Mouse (Mus musculus) heart, embryonic 16.5 days (tissue): Measurements from ENCODE around the gene Mmp19. TPM values are rescaled to one million over a fixed set of nuclear protein-coding genes. Genes with fewer than 3 reads are reported as not detected.
A peak's percentile ranks its signal among the peaks of the same experiment; 100 is the strongest.

Experiments
- ATAC-seq: fragments of 200-750 bp; cut with Nextera tagmentation; replicated peaks from 2 replicates; pipeline ENCODE4 v1.8.0; 2017; ENCODE audit warnings: moderate number of reproducible peaks; ENCODE audit not compliant: insufficient read depth, low FRiP score; ENCODE audit errors: extremely low read depth
- H3K27ac ChIP-seq: fragments of 300-500 bp; sonication (generic); 2 replicates; pipeline ENCODE4 v1.5.1; 2014; ENCODE audit warnings: mild to moderate bottlenecking, low read length, control low read depth, moderate library complexity
- H3K27me3 ChIP-seq: fragments of 300-500 bp; sonication (generic); 2 replicates; pipeline ENCODE4 v1.6.1; 2014; ENCODE audit warnings: low read length, mixed read lengths; ENCODE audit not compliant: control insufficient read depth, insufficient read depth
- H3K36me3 ChIP-seq: fragments of 300-500 bp; sonication (generic); 2 replicates; pipeline ENCODE4 v1.6.1; 2014; ENCODE audit not compliant: control insufficient read depth, insufficient read depth
- H3K4me1 ChIP-seq: fragments of 300-500 bp; sonication (generic); 2 replicates; pipeline ENCODE4 v1.6.1; 2014; ENCODE audit warnings: low read length, mixed read lengths; ENCODE audit not compliant: control insufficient read depth, insufficient read depth
- H3K4me2 ChIP-seq: fragments of 300-500 bp; sonication (generic); 2 replicates; pipeline ENCODE4 v1.6.1; 2014; ENCODE audit warnings: low read depth, mild to moderate bottlenecking, control low read depth, low read length
- H3K4me3 ChIP-seq: fragments of 300-500 bp; sonication (generic); 2 replicates; pipeline ENCODE4 v1.5.1; 2014; ENCODE audit warnings: mild to moderate bottlenecking, control low read depth, low read length
- H3K9ac ChIP-seq: fragments of 300-500 bp; sonication (generic); 2 replicates; pipeline ENCODE4 v1.6.1; 2014; ENCODE audit warnings: low read length, control low read depth
- H3K9me3 ChIP-seq: fragments of 300-500 bp; sonication (generic); replicated peaks from 2 replicates; pipeline ENCODE4 v1.6.1; 2016; ENCODE audit warnings: low read length; ENCODE audit not compliant: control insufficient read depth
- WGBS: fragments of 180-500 bp; shearing (Covaris S2); extraction: QIAGEN DNeasy Blood & Tissue Kit; methylation state at CpG from one replicate; pipeline ENCODE4 v1.1.7; 2014; 5-methylcytosine and 5-hydroxymethylcytosine counted together
- polyA plus RNA-seq: library from polyadenylated mRNA; unstranded; fragments of >200 nt; fragmentation: Nextera tagmentation; extraction: Ambion mirVana; gene quantifications from 2 replicates; pipeline ENCODE4 v1.2.1, GENCODE M21; 2015

Mmp19 gene
- 1.3 and 2.4 TPM in 2 replicates for polyA plus RNA-seq

- H3K27ac ChIP-seq = no peak within 1 kb of the TSS; the same call in 1 of the 2 replicates
- H3K36me3 ChIP-seq = no peaks in the 10 kb centered on the region
- H3K4me1 ChIP-seq = no peaks in the 10 kb centered on the region
- H3K4me3 ChIP-seq = 0 out of 2 replicates have a peak within 1 kb of the TSS, but pooled peaks have one; percentile 4
- 58% methylated on average over 7 of the region's 7 CpGs for WGBS
- H3K9ac ChIP-seq = no peak within 1 kb of the TSS; the same call in 1 of the 2 replicates
- H3K27me3 ChIP-seq = no peaks in the 10 kb centered on the region
- no peak within 1 kb of the TSS for H3K4me2 ChIP-seq
- no peaks in the 10 kb centered on the region for H3K9me3 ChIP-seq
- ATAC-seq = no peak
Measured at GRCm38 (mm10) chr10:128790398-128791124, at the start of gene Mmp19. Gene Mmp19 (plus strand): TSS chr10:128790910.

GRCm38 (mm10) chr10:128742616-128743015 is 48.1 kb upstream of the Mmp19 start:
- no peak overlapping the region for H3K27ac ChIP-seq
- WGBS = 26% methylated on average over 4 of the region's 4 CpGs
- H3K4me1 ChIP-seq = peaks cover 25% of the 10 kb centered on the region
- H3K9ac ChIP-seq = no peak overlapping the region; the same call in none of the 2 replicates
- H3K4me2 ChIP-seq = peak overlapping the region; percentile 88
- H3K36me3 ChIP-seq = no peaks in the 10 kb centered on the region
- no peaks in the 10 kb centered on the region for H3K9me3 ChIP-seq
- ATAC-seq = no peak
- H3K4me3 ChIP-seq = peak overlapping the region; percentile 70
- H3K27me3 ChIP-seq = no peaks in the 10 kb centered on the region

GRCm38 (mm10) chr10:128743235-128743634 is 47.5 kb upstream of the Mmp19 start:
- 2% methylated on average over 7 of the region's 7 CpGs for WGBS
- H3K9ac ChIP-seq = peak overlapping the region; percentile 80
- H3K4me1 ChIP-seq = peaks cover 22% of the 10 kb centered on the region
- H3K4me3 ChIP-seq = peak overlapping the region; percentile 70
- peak overlapping the region; percentile 88 for H3K4me2 ChIP-seq
- no peaks in the 10 kb centered on the region for H3K9me3 ChIP-seq
- H3K27ac ChIP-seq = peak overlapping the region; percentile 55; the same call in 1 of the 2 replicates
- H3K36me3 ChIP-seq = no peaks in the 10 kb centered on the region
- no peaks in the 10 kb centered on the region for H3K27me3 ChIP-seq
- ATAC-seq = no peak

- Histone ChIP-seq H3K36me3 (no peaks in the 10 kb centered on the region), H3K4me2 (peak overlapping the region; percentile 88), H3K9ac (peak overlapping the region; percentile 80), H3K4me3 (peak overlapping the region; percentile 70), H3K9me3 (no peaks in the 10 kb centered on the region), H3K4me1 (peaks cover 23% of the 10 kb centered on the region), H3K27ac (peak overlapping the region; percentile 55), H3K27me3 (no peaks in the 10 kb centered on the region)
- under 1% methylated on average over 37 of the region's 37 CpGs for WGBS
- ATAC-seq = peak; percentile 34
Measured at GRCm38 (mm10) chr10:128743791-128744191, 46.9 kb upstream of the Mmp19 start.

GRCm38 (mm10) chr10:128744211-128744610 is 46.5 kb upstream of the Mmp19 start:
- 22% methylated on average over 8 of the region's 8 CpGs for WGBS
- ATAC-seq = no peak
- peak overlapping the region; percentile 88 for H3K4me2 ChIP-seq

GRCm38 (mm10) chr10:128744680-128745601 is 45.8 kb upstream of the Mmp19 start, which contains the start of gene Dgka:
Gene Dgka (minus strand): TSS chr10:128744855.
- WGBS = 21% methylated on average over 18 of the region's 18 CpGs
- no peak for ATAC-seq
- Histone ChIP-seq H3K9ac (peak within 1 kb of the TSS; percentile 80), H3K27ac (peak within 1 kb of the TSS; percentile 55), H3K4me1 (peaks cover 32% of the 10 kb centered on the region), H3K27me3 (no peaks in the 10 kb centered on the region), H3K4me3 (peak within 1 kb of the TSS; percentile 70), H3K9me3 (no peaks in the 10 kb centered on the region), H3K36me3 (no peaks in the 10 kb centered on the region), H3K4me2 (peak within 1 kb of the TSS; percentile 88)

More at GRCm38 (mm10) chr10:128744211-128744610, 46.5 kb upstream of the Mmp19 start:
- peak overlapping the region; percentile 80 for H3K9ac ChIP-seq
- H3K4me1 ChIP-seq = peaks cover 27% of the 10 kb centered on the region
- peak overlapping the region; percentile 55 for H3K27ac ChIP-seq
- H3K27me3 ChIP-seq = no peaks in the 10 kb centered on the region
- no peaks in the 10 kb centered on the region for H3K36me3 ChIP-seq
- H3K9me3 ChIP-seq = no peaks in the 10 kb centered on the region
- H3K4me3 ChIP-seq = peak overlapping the region; percentile 70

GRCm38 (mm10) chr10:128745946-128746613 is 44.6 kb upstream of the Mmp19 start:
- Histone ChIP-seq H3K27me3 (no peaks in the 10 kb centered on the region), H3K4me2 (no peak overlapping the region; the same call in 1 of the 2 replicates), H3K9me3 (no peaks in the 10 kb centered on the region), H3K27ac (peak overlapping the region; percentile 69; the same call in 1 of the 2 replicates), H3K36me3 (no peaks in the 10 kb centered on the region), H3K9ac (no peak overlapping the region), H3K4me1 (peaks cover 32% of the 10 kb centered on the region), H3K4me3 (peak overlapping the region; percentile 16; the same call in 1 of the 2 replicates)
- WGBS = 85% methylated on average over 10 of the region's 10 CpGs
- ATAC-seq = peak; percentile 30; the same call in 1 of the 2 replicates

GRCm38 (mm10) chr10:128746972-128747645 is 43.6 kb upstream of the Mmp19 start:
- no peaks in the 10 kb centered on the region for H3K9me3 ChIP-seq
- H3K27ac ChIP-seq = peak overlapping the region; percentile 96
- no peaks in the 10 kb centered on the region for H3K27me3 ChIP-seq
- WGBS = 53% methylated on average over 9 of the region's 9 CpGs
- peak overlapping the region; percentile 92 for H3K4me2 ChIP-seq
- peaks cover 32% of the 10 kb centered on the region for H3K4me1 ChIP-seq
- no peak for ATAC-seq
- peak overlapping the region; percentile 94 for H3K4me3 ChIP-seq
- peak overlapping the region; percentile 87 for H3K9ac ChIP-seq
- no peaks in the 10 kb centered on the region for H3K36me3 ChIP-seq
